Mouse (Mus musculus) embryo, embryonic 10 days (tissue): Measurements from ENCODE around the gene Myo9a.
"Not testable (repeated sequence)": the region's sequence is repeated elsewhere in the genome, so short reads cannot be mapped to it uniquely, and the experiment has no call there.

ENCODE experiments used
- DNase-seq: peaks from one replicate; pipeline ENCODE4 v3.0.0-alpha.2; 2015; ENCODE audit warnings: low spot score

Gene Myo9a

GRCm38 (mm10) chr9:59751066-59751581 is 428 bp downstream of the Myo9a start:
- DNase-seq: peak; percentile 69

GRCm38 (mm10) chr9:59751966-59752365 is 1.3 kb downstream of the Myo9a start:
- no peak for DNase-seq

GRCm38 (mm10) chr9:59755199-59755598 is 4.5 kb downstream of the Myo9a start:
- DNase-seq: no peak

- DNase-seq: not testable (repeated sequence)
These were observed 6.3 kb downstream of the Myo9a start for GRCm38 (mm10) chr9:59757016-59757415.

- DNase-seq: no peak
These were observed 9.8 kb downstream of the Myo9a start for GRCm38 (mm10) chr9:59760515-59760914.

- DNase-seq: not testable (repeated sequence)
These were observed 16.3 kb downstream of the Myo9a start for GRCm38 (mm10) chr9:59766966-59767461.

GRCm38 (mm10) chr9:59806046-59806774 is 55.5 kb downstream of the Myo9a start:
- not testable (repeated sequence) for DNase-seq

- no peak for DNase-seq
These were observed 133.9 kb downstream of the Myo9a start for GRCm38 (mm10) chr9:59884551-59884950.

- no peak for DNase-seq
These were observed 152.7 kb downstream of the Myo9a start for GRCm38 (mm10) chr9:59903382-59903781.

GRCm38 (mm10) chr9:59914761-59915160 is 164.1 kb downstream of the Myo9a start:
- DNase-seq: no peak

- no peak for DNase-seq
These were observed 179.6 kb downstream of the Myo9a start for GRCm38 (mm10) chr9:59930248-59930647.

GRCm38 (mm10) chr9:59935866-59936265 is 185.2 kb downstream of the Myo9a start:
- DNase-seq: not testable (repeated sequence)

- DNase-seq: no peak
These were observed 187.8 kb downstream of the Myo9a start for GRCm38 (mm10) chr9:59938529-59938928.

- DNase-seq: no peak
These were observed 189.0 kb downstream of the Myo9a start for GRCm38 (mm10) chr9:59939691-59940090.

GRCm38 (mm10) chr9:59940913-59941884 is 190.5 kb downstream of the Myo9a start:
- no peak for DNase-seq

GRCm38 (mm10) chr9:59941885-59942350 is 191.2 kb downstream of the Myo9a start:
- DNase-seq: no peak

- DNase-seq: no peak
These were observed 191.9 kb downstream of the Myo9a start for GRCm38 (mm10) chr9:59942501-59943085.

- DNase-seq: no peak
These were observed 193.1 kb downstream of the Myo9a start for GRCm38 (mm10) chr9:59943826-59944225.

- DNase-seq: no peak
These were observed 194.5 kb downstream of the Myo9a start for GRCm38 (mm10) chr9:59945241-59945640.

- no peak for DNase-seq
These were observed 196.6 kb downstream of the Myo9a start for GRCm38 (mm10) chr9:59947271-59947670.

- no peak for DNase-seq
These were observed 197.5 kb downstream of the Myo9a start for GRCm38 (mm10) chr9:59948226-59948625.

- DNase-seq: no peak
These were observed 198.1 kb downstream of the Myo9a start for GRCm38 (mm10) chr9:59948691-59949250.
